Mouse (Mus musculus): ENCODE measurements around the gene Anapc15. TPM values are rescaled to one million over a fixed set of nuclear protein-coding genes. Genes with fewer than 3 reads are reported as not detected.

The Anapc15 gene
- total RNA-seq, 2 experiments from 2014 or later: 31.4 to 32.6 TPM

- intact Hi-C loops (cut with DNase I): no loop called here
- DNase-seq (ENCODE audit: extremely low spot score in 1 of 2, low spot score in 2 of 2): no peak
- no peak for TF ChIP-seq CTCF (IDR thresholded peaks at IDR 0.05)
These were observed 10.7 kb upstream of the Anapc15 start for GRCm38 (mm10) chr7:101852846-101853245.

GRCm38 (mm10) chr7:101853816-101854215, 9.7 kb upstream of the Anapc15 start:
- intact Hi-C loops (cut with DNase I): no loop called here
- DNase-seq (ENCODE audit: extremely low spot score in 1 of 2, low spot score in 2 of 2): no peak
- no peak overlapping the region for H3K4me3 ChIP-seq
- H3K27ac ChIP-seq: no peak overlapping the region
- no peak for TF ChIP-seq CTCF (IDR thresholded peaks at IDR 0.05)

More at GRCm38 (mm10) chr7:101852846-101853245, 10.7 kb upstream of the Anapc15 start:
- no peak overlapping the region for H3K4me3 ChIP-seq
- H3K27ac ChIP-seq: no peak overlapping the region

GRCm38 (mm10) chr7:101857094-101857493, 6.4 kb upstream of the Anapc15 start, which contains the start of gene Folr2:
Gene Folr2 (minus strand): TSS chr7:101857194.
- TF ChIP-seq CTCF (IDR thresholded peaks at IDR 0.05): no peak
- no peak for DNase-seq (ENCODE audit: extremely low spot score in 1 of 2, low spot score in 2 of 2)
- intact Hi-C loops (cut with DNase I): no loop called here
- no peak within 1 kb of the TSS for H3K27ac ChIP-seq
- no peak within 1 kb of the TSS for H3K4me3 ChIP-seq

GRCm38 (mm10) chr7:101858362-101858761, 5.2 kb upstream of the Anapc15 start:
- H3K27ac ChIP-seq: no peak overlapping the region
- intact Hi-C loops (cut with DNase I): no loop called here
- no peak for DNase-seq (ENCODE audit: extremely low spot score in 1 of 2, low spot score in 2 of 2)
- no peak overlapping the region for H3K4me3 ChIP-seq
- TF ChIP-seq CTCF (IDR thresholded peaks at IDR 0.05): no peak

GRCm38 (mm10) chr7:101860978-101861377, 2.5 kb upstream of the Anapc15 start:
- no peak for DNase-seq (ENCODE audit: extremely low spot score in 1 of 2, low spot score in 2 of 2)
- intact Hi-C loops (cut with DNase I): no loop called here
- Histone ChIP-seq H3K4me3 (no peak overlapping the region), H3K27ac (no peak overlapping the region)
- no peak for TF ChIP-seq CTCF (IDR thresholded peaks at IDR 0.05)

- Histone ChIP-seq H3K4me3 (no peak overlapping the region), H3K27ac (no peak overlapping the region)
- intact Hi-C loops (cut with DNase I): no loop called here
- no peak; the same call in 1 of the 2 replicates for TF ChIP-seq CTCF (IDR thresholded peaks at IDR 0.05)
- DNase-seq (ENCODE audit: extremely low spot score in 1 of 2, low spot score in 2 of 2): no peak
These were observed 1.2 kb upstream of the Anapc15 start for GRCm38 (mm10) chr7:101862291-101862690.

- Histone ChIP-seq H3K27ac (no peak overlapping the region), H3K4me3 (no peak overlapping the region)
- intact Hi-C loops (cut with DNase I): no loop called here
- TF ChIP-seq CTCF (IDR thresholded peaks at IDR 0.05): no peak
- no peak for DNase-seq (ENCODE audit: extremely low spot score in 1 of 2, low spot score in 2 of 2)
These were observed 3.2 kb downstream of the Anapc15 start for GRCm38 (mm10) chr7:101866491-101867265.

- TF ChIP-seq CTCF (IDR thresholded peaks at IDR 0.05): no peak
- intact Hi-C loops (cut with DNase I): no loop called here
- no peak for DNase-seq (ENCODE audit: extremely low spot score in 1 of 2, low spot score in 2 of 2)
- Histone ChIP-seq H3K4me3 (no peak overlapping the region), H3K27ac (no peak overlapping the region)
These were observed 4.0 kb downstream of the Anapc15 start for GRCm38 (mm10) chr7:101867482-101867881.

GRCm38 (mm10) chr7:101868241-101869162, 5.0 kb downstream of the Anapc15 start:
- TF ChIP-seq CTCF (IDR thresholded peaks at IDR 0.05): no peak
- Histone ChIP-seq H3K4me3 (no peak overlapping the region), H3K27ac (no peak overlapping the region)
- DNase-seq (ENCODE audit: extremely low spot score in 1 of 2, low spot score in 2 of 2): no peak
- intact Hi-C loops (cut with DNase I): no loop called here

GRCm38 (mm10) chr7:101869163-101869500, 5.6 kb downstream of the Anapc15 start:
- DNase-seq (ENCODE audit: extremely low spot score in 1 of 2, low spot score in 2 of 2): no peak
- H3K27ac ChIP-seq: no peak overlapping the region
- H3K4me3 ChIP-seq: no peak overlapping the region
- intact Hi-C loops (cut with DNase I): no loop called here
- TF ChIP-seq CTCF (IDR thresholded peaks at IDR 0.05): no peak

GRCm38 (mm10) chr7:101870629-101871028, 7.1 kb downstream of the Anapc15 start, which contains the start of gene Folr1:
Gene Folr1 (minus strand): TSS chr7:101870788.
- no peak for DNase-seq (ENCODE audit: extremely low spot score in 1 of 2, low spot score in 2 of 2)
- Histone ChIP-seq H3K4me3 (no peak within 1 kb of the TSS), H3K27ac (no peak within 1 kb of the TSS)
- intact Hi-C loops (cut with DNase I): no loop called here
- no peak for TF ChIP-seq CTCF (IDR thresholded peaks at IDR 0.05)

- TF ChIP-seq CTCF (IDR thresholded peaks at IDR 0.05): no peak
- DNase-seq (ENCODE audit: extremely low spot score in 1 of 2, low spot score in 2 of 2): no peak
- intact Hi-C loops (cut with DNase I): no loop called here
- Histone ChIP-seq H3K4me3 (no peak overlapping the region), H3K27ac (no peak overlapping the region)
These were observed 7.8 kb downstream of the Anapc15 start for GRCm38 (mm10) chr7:101871296-101871695.

Data from left cerebral cortex, adult 2 months (tissue).